In the genomic region with DNA sequence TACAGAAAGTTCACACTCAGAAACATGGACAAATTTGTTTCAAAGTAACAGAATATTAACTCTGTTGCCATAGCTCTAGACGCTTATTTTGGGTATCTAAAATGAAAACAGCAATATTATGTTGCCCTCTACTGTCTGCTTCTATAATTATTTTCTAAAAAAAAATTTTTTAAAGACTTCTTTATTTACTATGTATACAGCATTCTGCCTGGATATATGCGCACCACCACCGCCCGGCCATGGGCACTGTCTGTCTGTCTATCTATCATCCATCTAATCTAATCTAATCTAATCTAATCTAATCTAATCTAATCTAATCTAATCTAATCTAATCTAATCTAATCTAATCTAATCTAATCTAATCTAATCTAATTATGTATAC, we compare ENCODE assay signal across 7 mouse cellular contexts. TPM values are rescaled to one million over a fixed set of nuclear protein-coding genes. Genes with fewer than 3 reads are reported as not detected.
A peak's percentile ranks its signal among the peaks of the same experiment; 100 is the strongest.
DNase-seq lines count a peak whose midpoint lies in the region; ATAC-seq and TF ChIP-seq lines count a peak whose summit lies in the region.

No protein-coding gene starts in this region.

- H3K9me3 ChIP-seq in lung, embryonic 15.5 days = no peaks in the 10 kb centered on the region
- no peaks in the 10 kb centered on the region for H3K9me3 ChIP-seq in forebrain, embryonic 12.5 days
- H3K9me3 ChIP-seq in limb, embryonic 14.5 days (ENCODE audit: control insufficient read depth, low read length) = no peaks in the 10 kb centered on the region
- no peaks in the 10 kb centered on the region for H3K9me3 ChIP-seq in stomach, embryonic 15.5 days

- H3K4me3 ChIP-seq in lung, embryonic 15.5 days = peak overlapping the region; percentile 72
- peak overlapping the region; percentile 62 for H3K4me3 ChIP-seq in forebrain, embryonic 12.5 days (replicated peaks)
- H3K4me3 ChIP-seq in limb, embryonic 14.5 days (replicated peaks; ENCODE audit: low read length) = peak overlapping the region; percentile 57
- H3K4me3 ChIP-seq in stomach, embryonic 15.5 days (replicated peaks) = peak overlapping the region; percentile 64

- peak overlapping the region; percentile 7; the same call in 1 of the 2 replicates for H3K9ac ChIP-seq in lung, embryonic 15.5 days
- no peak overlapping the region for H3K9ac ChIP-seq in forebrain, embryonic 12.5 days
- peak overlapping the region; percentile 85 for H3K9ac ChIP-seq in limb, embryonic 14.5 days (ENCODE audit: low read depth, low read length, severe bottlenecking)
- no peak overlapping the region for H3K9ac ChIP-seq in stomach, embryonic 15.5 days

- no peak for TF ChIP-seq POLR2A in limb, embryonic 14.5 days (IDR thresholded peaks at IDR 0.05; ENCODE audit: borderline replicate concordance, extremely low read depth, insufficient read depth, insufficient read length)

- H3K27me3 ChIP-seq in lung, embryonic 15.5 days = no peaks in the 10 kb centered on the region
- no peaks in the 10 kb centered on the region for H3K27me3 ChIP-seq in forebrain, embryonic 12.5 days
- H3K27me3 ChIP-seq in limb, embryonic 14.5 days (ENCODE audit: control insufficient read depth, insufficient read depth, low read length) = no peaks in the 10 kb centered on the region
- no peaks in the 10 kb centered on the region for H3K27me3 ChIP-seq in stomach, embryonic 15.5 days (replicated peaks)

- H3K27ac ChIP-seq in lung, embryonic 15.5 days = peak overlapping the region; percentile 100
- peak overlapping the region; percentile 98; the same call in 1 of the 2 replicates for H3K27ac ChIP-seq in forebrain, embryonic 12.5 days
- peak overlapping the region; percentile 96 for H3K27ac ChIP-seq in limb, embryonic 14.5 days (replicated peaks; ENCODE audit: low read depth, low read length)
- H3K27ac ChIP-seq in stomach, embryonic 15.5 days = peak overlapping the region; percentile 99; the same call in 1 of the 2 replicates

- 33% methylated on average over 4 of the region's 4 CpGs for WGBS in lung, embryonic 15.5 days
- 55% methylated on average over 4 of the region's 4 CpGs for WGBS in forebrain, embryonic 12.5 days
- WGBS in limb, embryonic 14.5 days = 58% methylated on average over 4 of the region's 4 CpGs
- WGBS in stomach, embryonic 15.5 days = 36% methylated on average over 4 of the region's 4 CpGs

- peak; percentile 43; the same call in 1 of the 2 replicates for ATAC-seq in lung, embryonic 15.5 days (ENCODE audit: borderline replicate concordance, extremely low read depth, low FRiP score, low TSS enrichment)
- peak; percentile 67 for ATAC-seq in forebrain, embryonic 12.5 days (ENCODE audit: low FRiP score)
- peak; percentile 41 for ATAC-seq in limb, embryonic 14.5 days (ENCODE audit: low FRiP score, low read depth)
- peak; percentile 24 for ATAC-seq in stomach, embryonic 15.5 days (ENCODE audit: insufficient read depth, low FRiP score, low read depth)

- no peaks in the 10 kb centered on the region for H3K36me3 ChIP-seq in lung, embryonic 15.5 days
- H3K36me3 ChIP-seq in forebrain, embryonic 12.5 days (replicated peaks) = peaks cover 6% of the 10 kb centered on the region
- peaks cover 17% of the 10 kb centered on the region for H3K36me3 ChIP-seq in limb, embryonic 14.5 days (ENCODE audit: control insufficient read depth, insufficient read depth, low read length)
- no peaks in the 10 kb centered on the region for H3K36me3 ChIP-seq in stomach, embryonic 15.5 days

- H3K4me1 ChIP-seq in lung, embryonic 15.5 days = 0 out of 2 replicates have a peak, but pooled peaks cover 6% of the 10 kb centered on the region
- peaks cover 3% of the 10 kb centered on the region; the same call in 1 of the 2 replicates for H3K4me1 ChIP-seq in forebrain, embryonic 12.5 days
- H3K4me1 ChIP-seq in limb, embryonic 14.5 days (ENCODE audit: control insufficient read depth, insufficient read depth, low read length) = peaks cover 3% of the 10 kb centered on the region; the same call in 1 of the 2 replicates
- 0 out of 2 replicates have a peak, but pooled peaks cover 3% of the 10 kb centered on the region for H3K4me1 ChIP-seq in stomach, embryonic 15.5 days

- DNase-seq in lung, postnatal 10 days = no peak
- peak; percentile 23 for DNase-seq in limb, embryonic 14.5 days (ENCODE audit: low spot score)
- no peak for DNase-seq in adrenal gland, postnatal 10 days
- no peak for DNase-seq in testis, postnatal 10 days (ENCODE audit: low spot score)

- H3K4me2 ChIP-seq in lung, embryonic 15.5 days = peak overlapping the region; percentile 66
- H3K4me2 ChIP-seq in forebrain, embryonic 12.5 days = peak overlapping the region; percentile 63
- H3K4me2 ChIP-seq in limb, embryonic 14.5 days (replicated peaks; ENCODE audit: low read depth, low read length, severe bottlenecking) = peak overlapping the region; percentile 55
- peak overlapping the region; percentile 62 for H3K4me2 ChIP-seq in stomach, embryonic 15.5 days

RNA-seq across cellular contexts. Expression of gene Ttc32, which starts 0.3 kb away (rescaled TPM):
- polyA plus RNA-seq in lung, embryonic 15.5 days (2015; fragmentation: Nextera tagmentation; extraction: Ambion mirVana) = 23.8 and 25.0 TPM in 2 replicates
- 19.6 and 20.9 TPM in 2 replicates for polyA plus RNA-seq in forebrain, embryonic 12.5 days (2016; fragmentation: Nextera tagmentation; extraction: Ambion mirVana)
- 8.4 and 9.1 TPM in 2 replicates for polyA plus RNA-seq in limb, embryonic 14.5 days (2012; rRNA removed)
- 13.4 and 15.0 TPM in 2 replicates for polyA plus RNA-seq in limb, embryonic 14.5 days (2014; fragmentation: Nextera tagmentation; extraction: Ambion mirVana)
- 24.6 and 28.1 TPM in 2 replicates for polyA plus RNA-seq in stomach, embryonic 15.5 days (2015; fragmentation: Nextera tagmentation; extraction: Ambion mirVana)
- total RNA-seq in adrenal gland, postnatal 10 days (2021) = 10 to 100 TPM; 15.6 to 15.7 TPM

RNA-seq across cellular contexts. Expression of gene Wdr35, which starts 55.8 kb away (rescaled TPM):
- polyA plus RNA-seq in lung, embryonic 15.5 days (2015; fragmentation: Nextera tagmentation; extraction: Ambion mirVana) = 20.7 and 22.8 TPM in 2 replicates
- 27.8 and 28.4 TPM in 2 replicates for polyA plus RNA-seq in forebrain, embryonic 12.5 days (2016; fragmentation: Nextera tagmentation; extraction: Ambion mirVana)
- polyA plus RNA-seq in limb, embryonic 14.5 days (2012; rRNA removed) = 16.7 and 18.8 TPM in 2 replicates
- polyA plus RNA-seq in limb, embryonic 14.5 days (2014; fragmentation: Nextera tagmentation; extraction: Ambion mirVana) = 17.8 and 22.3 TPM in 2 replicates
- polyA plus RNA-seq in stomach, embryonic 15.5 days (2015; fragmentation: Nextera tagmentation; extraction: Ambion mirVana) = 12.5 and 13.2 TPM in 2 replicates
- 10 to 100 TPM; 12.4 to 15.4 TPM for total RNA-seq in adrenal gland, postnatal 10 days (2021)

Comparison
In these comparisons a context has a peak if more than half of its experiments do, and no peak if none do; other contexts are left out.
1. H3K9ac ChIP-seq: peak in lung, embryonic 15.5 days (single experiment) and limb, embryonic 14.5 days (single experiment); none in forebrain, embryonic 12.5 days (single experiment) and stomach, embryonic 15.5 days (single experiment).
2. Peak in every context shown above with its lines, with median percentiles within 50 percentile points of each other: ATAC-seq, H3K27ac ChIP-seq, H3K4me2 ChIP-seq and H3K4me3 ChIP-seq.